Mouse (Mus musculus): ENCODE measurements at regions not wholly inside any gene's neighbourhood (a gene's known extent, or its start where the extent isn't known, plus 50 kb on each side); places are given as distances from the start of the nearest gene placed in this dataset.
A peak's percentile ranks its signal among the peaks of the same experiment; 100 is the strongest.

- WGBS = 47% methylated on average over 1 of the region's 1 CpGs
- Histone ChIP-seq H3K4me3 (no peak overlapping the region), H3K36me3 (no peaks in the 10 kb centered on the region), H3K9ac (no peak overlapping the region), H3K4me2 (replicated peaks) (no peak overlapping the region), H3K27ac (no peak overlapping the region), H3K9me3 (no peaks in the 10 kb centered on the region), H3K27me3 (replicated peaks) (no peaks in the 10 kb centered on the region), H3K4me1 (no peaks in the 10 kb centered on the region)
- ATAC-seq (ENCODE audit: low FRiP score, low read depth) = no peak
Measured at GRCm38 (mm10) chr15:25497743-25498142, 84.2 kb upstream of the Basp1 start.

- H3K4me3 ChIP-seq = no peak overlapping the region
- H3K27me3 ChIP-seq (replicated peaks) = no peaks in the 10 kb centered on the region
- no peak overlapping the region for H3K4me2 ChIP-seq (replicated peaks)
- no peaks in the 10 kb centered on the region for H3K36me3 ChIP-seq
- H3K9me3 ChIP-seq = no peaks in the 10 kb centered on the region
- no peak overlapping the region for H3K27ac ChIP-seq
- WGBS = 14% methylated on average over 2 of the region's 2 CpGs
- H3K9ac ChIP-seq = no peak overlapping the region
- ATAC-seq (ENCODE audit: low FRiP score, low read depth) = peak; percentile 33; the same call in 1 of the 2 replicates
- H3K4me1 ChIP-seq = no peaks in the 10 kb centered on the region
Measured at GRCm38 (mm10) chr15:25498422-25498821, 84.9 kb upstream of the Basp1 start.

GRCm38 (mm10) chr15:25502513-25502912, 88.9 kb upstream of the Basp1 start:
- H3K9me3 ChIP-seq = no peaks in the 10 kb centered on the region
- H3K36me3 ChIP-seq = no peaks in the 10 kb centered on the region
- H3K4me1 ChIP-seq = no peaks in the 10 kb centered on the region
- no peak for ATAC-seq (ENCODE audit: low FRiP score, low read depth)
- H3K27me3 ChIP-seq (replicated peaks) = no peaks in the 10 kb centered on the region
- 89% methylated on average over 5 of the region's 5 CpGs for WGBS
- no peak overlapping the region for H3K9ac ChIP-seq
- H3K4me3 ChIP-seq = no peak overlapping the region
- no peak overlapping the region for H3K4me2 ChIP-seq (replicated peaks)
- H3K27ac ChIP-seq = no peak overlapping the region

- no peak overlapping the region for H3K4me2 ChIP-seq (replicated peaks)
- H3K27ac ChIP-seq = no peak overlapping the region
- H3K4me3 ChIP-seq = no peak overlapping the region
- no peaks in the 10 kb centered on the region for H3K36me3 ChIP-seq
- ATAC-seq (ENCODE audit: low FRiP score, low read depth) = no peak
- WGBS = 64% methylated on average over 6 of the region's 6 CpGs
- H3K9me3 ChIP-seq = no peaks in the 10 kb centered on the region
- H3K27me3 ChIP-seq (replicated peaks) = no peaks in the 10 kb centered on the region
- no peak overlapping the region for H3K9ac ChIP-seq
- no peaks in the 10 kb centered on the region for H3K4me1 ChIP-seq
Measured at GRCm38 (mm10) chr15:25503104-25503503, 89.5 kb upstream of the Basp1 start.

- no peak overlapping the region for H3K4me2 ChIP-seq (replicated peaks)
- no peak overlapping the region for H3K27ac ChIP-seq
- no peak overlapping the region for H3K9ac ChIP-seq
- H3K4me3 ChIP-seq = no peak overlapping the region
- no peaks in the 10 kb centered on the region for H3K4me1 ChIP-seq
- no peaks in the 10 kb centered on the region for H3K9me3 ChIP-seq
- no peaks in the 10 kb centered on the region for H3K36me3 ChIP-seq
- WGBS = 46% methylated on average over 7 of the region's 7 CpGs
- H3K27me3 ChIP-seq (replicated peaks) = no peaks in the 10 kb centered on the region
- no peak for ATAC-seq (ENCODE audit: low FRiP score, low read depth)
Measured at GRCm38 (mm10) chr15:25509139-25509538, 95.6 kb upstream of the Basp1 start.

- H3K4me2 ChIP-seq (replicated peaks) = no peak overlapping the region
- H3K36me3 ChIP-seq = no peaks in the 10 kb centered on the region
- WGBS = 76% methylated on average over 8 of the region's 8 CpGs
- H3K27me3 ChIP-seq (replicated peaks) = no peaks in the 10 kb centered on the region
- H3K9ac ChIP-seq = no peak overlapping the region
- no peaks in the 10 kb centered on the region for H3K9me3 ChIP-seq
- no peak overlapping the region for H3K27ac ChIP-seq
- no peaks in the 10 kb centered on the region for H3K4me1 ChIP-seq
- ATAC-seq (ENCODE audit: low FRiP score, low read depth) = no peak
- no peak overlapping the region for H3K4me3 ChIP-seq
Measured at GRCm38 (mm10) chr15:25509584-25509983, 96.0 kb upstream of the Basp1 start.

- WGBS = 52% methylated on average over 8 of the region's 8 CpGs
- Histone ChIP-seq H3K27me3 (replicated peaks) (no peaks in the 10 kb centered on the region), H3K4me1 (no peaks in the 10 kb centered on the region), H3K4me2 (replicated peaks) (no peak overlapping the region), H3K36me3 (no peaks in the 10 kb centered on the region), H3K9ac (no peak overlapping the region), H3K9me3 (no peaks in the 10 kb centered on the region), H3K4me3 (no peak overlapping the region), H3K27ac (no peak overlapping the region)
- no peak for ATAC-seq (ENCODE audit: low FRiP score, low read depth)
Measured at GRCm38 (mm10) chr15:25510060-25510492, 96.5 kb upstream of the Basp1 start.

GRCm38 (mm10) chr15:25518025-25518928, 104.0 kb upstream of the Myo10 start:
- no peaks in the 10 kb centered on the region for H3K36me3 ChIP-seq
- no peaks in the 10 kb centered on the region for H3K27me3 ChIP-seq (replicated peaks)
- no peak overlapping the region for H3K4me2 ChIP-seq (replicated peaks)
- H3K9me3 ChIP-seq = no peaks in the 10 kb centered on the region
- H3K27ac ChIP-seq = no peak overlapping the region
- no peak for ATAC-seq (ENCODE audit: low FRiP score, low read depth)
- no peak overlapping the region for H3K9ac ChIP-seq
- 81% methylated on average over 15 of the region's 15 CpGs for WGBS
- H3K4me1 ChIP-seq = no peaks in the 10 kb centered on the region
- no peak overlapping the region for H3K4me3 ChIP-seq

- H3K9ac ChIP-seq = no peak overlapping the region
- H3K4me1 ChIP-seq = no peaks in the 10 kb centered on the region
- H3K4me3 ChIP-seq = no peak overlapping the region
- WGBS = 91% methylated on average over 4 of the region's 4 CpGs
- ATAC-seq (ENCODE audit: low FRiP score, low read depth) = no peak
- no peaks in the 10 kb centered on the region for H3K27me3 ChIP-seq (replicated peaks)
- no peaks in the 10 kb centered on the region for H3K36me3 ChIP-seq
- H3K27ac ChIP-seq = no peak overlapping the region
- H3K4me2 ChIP-seq (replicated peaks) = no peak overlapping the region
- H3K9me3 ChIP-seq = no peaks in the 10 kb centered on the region
Measured at GRCm38 (mm10) chr15:25524189-25524588, 98.1 kb upstream of the Myo10 start.

GRCm38 (mm10) chr15:25525337-25525736, 97.0 kb upstream of the Myo10 start:
- no peak for ATAC-seq (ENCODE audit: low FRiP score, low read depth)
- H3K27ac ChIP-seq = no peak overlapping the region
- no peak overlapping the region for H3K9ac ChIP-seq
- WGBS = 77% methylated on average over 7 of the region's 7 CpGs
- no peaks in the 10 kb centered on the region for H3K9me3 ChIP-seq
- no peaks in the 10 kb centered on the region for H3K4me1 ChIP-seq
- H3K4me3 ChIP-seq = no peak overlapping the region
- H3K27me3 ChIP-seq (replicated peaks) = no peaks in the 10 kb centered on the region
- no peaks in the 10 kb centered on the region for H3K36me3 ChIP-seq
- no peak overlapping the region for H3K4me2 ChIP-seq (replicated peaks)

- H3K27ac ChIP-seq = no peak overlapping the region
- H3K9me3 ChIP-seq = no peaks in the 10 kb centered on the region
- H3K9ac ChIP-seq = no peak overlapping the region
- 77% methylated on average over 22 of the region's 22 CpGs for WGBS
- no peak for ATAC-seq (ENCODE audit: low FRiP score, low read depth)
- H3K4me1 ChIP-seq = no peaks in the 10 kb centered on the region
- no peaks in the 10 kb centered on the region for H3K27me3 ChIP-seq (replicated peaks)
- H3K4me3 ChIP-seq = no peak overlapping the region
- H3K36me3 ChIP-seq = no peaks in the 10 kb centered on the region
- H3K4me2 ChIP-seq (replicated peaks) = no peak overlapping the region
Measured at GRCm38 (mm10) chr15:25536451-25537334, 85.6 kb upstream of the Myo10 start.

- no peak for ATAC-seq (ENCODE audit: low FRiP score, low read depth)
- WGBS = 81% methylated on average over 20 of the region's 20 CpGs
Measured at GRCm38 (mm10) chr15:25539344-25540176, 82.8 kb upstream of the Myo10 start.

More at GRCm38 (mm10) chr15:25539344-25540176, 82.8 kb upstream of the Myo10 start:
- no peaks in the 10 kb centered on the region for H3K27me3 ChIP-seq (replicated peaks)
- no peaks in the 10 kb centered on the region for H3K9me3 ChIP-seq
- no peak overlapping the region for H3K4me3 ChIP-seq
- no peaks in the 10 kb centered on the region for H3K36me3 ChIP-seq
- no peak overlapping the region for H3K9ac ChIP-seq
- no peaks in the 10 kb centered on the region for H3K4me1 ChIP-seq
- H3K4me2 ChIP-seq (replicated peaks) = no peak overlapping the region
- no peak overlapping the region for H3K27ac ChIP-seq

Measured in neural tube, embryonic 12.5 days (tissue).